ENCODE assay signal across 8 mouse cellular contexts in genomic region chr16:93780660-93781479, GRCm38 (mm10). TPM values are rescaled to one million over a fixed set of nuclear protein-coding genes. Genes with fewer than 3 reads are reported as not detected.
DNase-seq lines count a peak whose midpoint lies in the region.

No protein-coding gene starts in this region.

- peak; percentile 22 to 26 for DNase-seq in heart, adult 18-20 months
- DNase-seq in heart, adult 9 months (ENCODE audit: low spot score in 2 of 2) = no peak
- DNase-seq in CD4-positive, CD25-positive, alpha-beta regulatory T cell, adult 2 months (ENCODE audit: low read depth, low spot score) = peak; percentile 75
- DNase-seq in fat pad, adult 2 months (ENCODE audit: extremely low read depth, low read depth, low spot score) = peak; percentile 93
- peak; percentile 66 for DNase-seq in lung, postnatal 36 days
- DNase-seq in kidney, adult 18-20 months = no peak
- no peak for DNase-seq in layer of hippocampus, adult 9-11 months
- no peak for DNase-seq in ovary, postnatal 14 days (ENCODE audit: low spot score)

RNA-seq across cellular contexts. Expression of gene Morc3, which starts 51.1 kb away (rescaled TPM):
- total RNA-seq in heart, adult 18-20 months (2021) = 10 to 100 TPM; 13.2 to 20.1 TPM

Comparison
In these comparisons a context has a peak if more than half of its experiments do, and no peak if none do; other contexts are left out.
1. DNase-seq: peak in heart, adult 18-20 months (2 of 2), CD4-positive, CD25-positive, alpha-beta regulatory T cell, adult 2 months (single experiment), fat pad, adult 2 months (single experiment) and lung, postnatal 36 days (single experiment); none in heart, adult 9 months (0 of 2), kidney, adult 18-20 months (single experiment), layer of hippocampus, adult 9-11 months (single experiment) and ovary, postnatal 14 days (single experiment).